Mouse (Mus musculus) lung, embryonic 16.5 days (tissue): ENCODE measurements around the gene Pgm1. TPM values are rescaled to one million over a fixed set of nuclear protein-coding genes. Genes with fewer than 3 reads are reported as not detected.

ENCODE experiments used
- ATAC-seq: fragments of 200-750 bp; cut with Nextera tagmentation; 2 replicates; pipeline ENCODE4 v1.8.0; 2017; ENCODE audit warnings: low read depth, mild to moderate bottlenecking, moderate library complexity
- H3K27ac ChIP-seq: fragments of 300-500 bp; sonication (generic); 2 replicates; pipeline ENCODE4 v1.5.1; 2014; ENCODE audit warnings: mild to moderate bottlenecking, control low read depth, low read length
- H3K27me3 ChIP-seq: fragments of 300-500 bp; sonication (generic); 2 replicates; pipeline ENCODE4 v1.6.1; 2014; ENCODE audit warnings: low read depth, low read length, mixed read lengths; ENCODE audit not compliant: control insufficient read depth, insufficient read depth
- H3K36me3 ChIP-seq: fragments of 300-500 bp; sonication (generic); 2 replicates; pipeline ENCODE4 v1.6.1; 2014; ENCODE audit warnings: low read length; ENCODE audit not compliant: control insufficient read depth, insufficient read depth
- H3K4me1 ChIP-seq: fragments of 300-500 bp; sonication (generic); replicated peaks from 2 replicates; pipeline ENCODE4 v1.6.1; 2014; ENCODE audit warnings: low read length, mixed read lengths; ENCODE audit not compliant: control insufficient read depth, insufficient read depth
- H3K4me2 ChIP-seq: fragments of 300-500 bp; sonication (generic); 2 replicates; pipeline ENCODE4 v1.6.1; 2014; ENCODE audit warnings: low read depth, low read length, control low read depth
- H3K4me3 ChIP-seq: fragments of 300-500 bp; sonication (generic); 2 replicates; pipeline ENCODE4 v1.5.1; 2014; ENCODE audit warnings: mild to moderate bottlenecking, low read length, control low read depth
- H3K9ac ChIP-seq: fragments of 300-500 bp; sonication (generic); 2 replicates; pipeline ENCODE4 v1.6.1; 2014; ENCODE audit warnings: low read length, control low read depth
- H3K9me3 ChIP-seq: fragments of 300-500 bp; sonication (generic); 2 replicates; pipeline ENCODE4 v1.6.1; 2016; ENCODE audit warnings: low read length; ENCODE audit not compliant: control insufficient read depth
- WGBS: fragments of 180-500 bp; shearing (Covaris S2); extraction: QIAGEN DNeasy Blood & Tissue Kit; methylation state at CpG from one replicate; pipeline ENCODE4 v1.1.7; 2014; 5-methylcytosine and 5-hydroxymethylcytosine counted together
- polyA plus RNA-seq: library from polyadenylated mRNA; unstranded; fragments of >200 nt; fragmentation: Nextera tagmentation; extraction: Ambion mirVana; gene quantifications from 2 replicates; pipeline ENCODE4 v1.2.1, GENCODE M21; 2015

The Pgm1 gene
- polyA plus RNA-seq, 1 experiment from 2014 or later, result 90.6 TPM

DNA sequence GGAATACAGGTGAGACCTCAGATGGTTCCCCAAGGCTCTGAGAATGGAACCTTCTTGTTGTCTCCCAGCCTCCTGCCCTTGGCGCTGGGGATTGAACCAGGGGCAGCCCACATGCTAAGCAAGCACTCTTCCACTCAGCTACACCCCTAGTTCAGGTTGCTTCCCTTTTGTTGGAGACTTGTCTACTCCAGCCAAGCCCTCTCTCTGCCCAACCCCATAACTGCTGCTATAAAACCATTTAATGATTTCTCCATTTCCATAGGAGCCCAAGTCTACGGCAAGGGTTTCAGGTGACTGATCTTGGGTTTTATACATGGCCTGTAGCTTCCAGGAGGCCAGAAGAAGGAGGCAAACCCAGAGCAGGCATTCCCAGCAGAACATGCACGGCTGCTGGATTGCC is 98.6 kb downstream of the Pgm1 start:
- H3K27ac ChIP-seq, result no peak overlapping the region
- H3K4me2 ChIP-seq, result no peak overlapping the region

DNA sequence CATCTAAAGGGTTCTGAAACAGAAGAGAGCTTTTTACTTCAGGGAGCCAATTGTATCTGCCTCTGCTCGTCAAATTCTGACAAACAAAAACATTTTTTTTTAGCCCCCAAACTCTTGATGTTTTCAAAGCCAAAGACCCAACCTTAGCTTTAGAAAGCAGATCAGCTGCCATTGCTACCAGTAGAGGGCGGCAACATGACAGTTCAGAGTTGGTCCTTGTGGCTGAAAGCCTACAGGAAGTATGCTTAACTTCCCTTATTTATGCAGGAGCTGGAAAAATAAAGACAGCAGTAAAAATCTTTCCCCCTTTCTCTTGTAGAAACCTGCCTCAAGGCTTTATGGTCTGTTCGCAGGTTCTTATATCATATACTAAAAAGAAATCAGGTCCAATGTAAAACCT is 99.4 kb downstream of the Pgm1 start:
- 0 out of 2 replicates have a peak, but pooled peaks have one; percentile 51 for ATAC-seq
- H3K9ac ChIP-seq, result no peak overlapping the region
- 11% methylated on average over 3 of the region's 3 CpGs for WGBS

More for the DNA sequence above, 98.6 kb downstream of the Pgm1 start:
- Histone ChIP-seq H3K9me3 (no peaks in the 10 kb centered on the region), H3K4me3 (no peak overlapping the region), H3K4me1 (no peaks in the 10 kb centered on the region), H3K27me3 (no peaks in the 10 kb centered on the region), H3K36me3 (no peaks in the 10 kb centered on the region), H3K9ac (no peak overlapping the region)
- 67% methylated on average over 3 of the region's 3 CpGs for WGBS
- ATAC-seq, result no peak

DNA sequence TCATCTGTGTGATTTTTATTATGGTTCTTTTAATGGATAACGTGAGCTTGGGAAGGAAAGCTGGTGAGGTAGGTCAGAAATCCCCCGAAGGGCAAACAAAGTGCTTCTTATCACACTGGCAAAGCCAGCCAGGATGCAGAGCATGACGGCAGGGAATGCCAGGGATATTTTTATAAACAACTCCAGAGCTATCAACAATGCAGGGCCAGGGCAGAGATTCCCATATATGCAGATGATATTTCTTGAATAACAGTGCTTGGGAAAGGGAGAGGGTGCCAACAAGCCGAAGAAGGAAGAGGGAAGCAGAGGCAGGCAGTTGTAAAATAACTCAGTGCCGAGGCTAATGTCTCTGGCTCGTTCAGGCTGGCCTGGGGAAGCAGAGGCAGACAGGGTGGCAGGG is 102.1 kb downstream of the Pgm1 start:
- Histone ChIP-seq H3K4me2 (no peak overlapping the region), H3K36me3 (no peaks in the 10 kb centered on the region)
- no peak; the same call in 1 of the 2 replicates for ATAC-seq

More for the DNA sequence above, 99.4 kb downstream of the Pgm1 start:
- Histone ChIP-seq H3K4me3 (no peak overlapping the region), H3K4me1 (peaks cover 7% of the 10 kb centered on the region), H3K27me3 (no peaks in the 10 kb centered on the region), H3K4me2 (no peak overlapping the region), H3K9me3 (no peaks in the 10 kb centered on the region), H3K36me3 (no peaks in the 10 kb centered on the region), H3K27ac (no peak overlapping the region)

DNA sequence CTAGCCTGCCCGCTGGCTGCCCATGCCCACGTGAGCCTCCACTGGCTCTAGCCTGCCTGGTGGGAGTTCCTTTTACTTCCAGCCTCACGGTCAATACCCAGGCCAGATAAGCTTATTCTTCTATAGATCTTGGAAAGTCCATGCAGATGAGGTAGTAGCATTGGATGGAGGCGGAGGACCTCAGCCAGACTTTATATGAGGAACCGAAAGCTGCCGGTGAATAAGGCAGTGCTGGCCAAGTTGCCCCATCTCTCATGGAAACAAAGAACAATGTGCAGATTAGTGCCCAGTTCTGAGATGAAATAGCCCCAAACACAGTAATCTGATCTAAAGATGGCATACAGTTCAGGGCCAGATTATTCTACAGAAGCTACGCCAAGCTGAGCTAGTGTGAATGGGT is 103.4 kb downstream of the Pgm1 start:
- no peak overlapping the region for H3K4me3 ChIP-seq
- no peaks in the 10 kb centered on the region for H3K36me3 ChIP-seq
- H3K9me3 ChIP-seq, result no peaks in the 10 kb centered on the region
- ATAC-seq, result no peak
- no peak overlapping the region for H3K9ac ChIP-seq
- no peak overlapping the region for H3K4me2 ChIP-seq
- no peaks in the 10 kb centered on the region for H3K27me3 ChIP-seq
- H3K27ac ChIP-seq, result peak overlapping the region; percentile 29; the same call in 1 of the 2 replicates
- peaks cover 8% of the 10 kb centered on the region for H3K4me1 ChIP-seq
- WGBS, result 89% methylated on average over 7 of the region's 7 CpGs

More for the DNA sequence above, 102.1 kb downstream of the Pgm1 start:
- Histone ChIP-seq H3K9me3 (no peaks in the 10 kb centered on the region), H3K4me3 (no peak overlapping the region), H3K27ac (no peak overlapping the region), H3K9ac (no peak overlapping the region), H3K27me3 (no peaks in the 10 kb centered on the region), H3K4me1 (peaks cover 8% of the 10 kb centered on the region)
- 29% methylated on average over 6 of the region's 6 CpGs for WGBS

DNA sequence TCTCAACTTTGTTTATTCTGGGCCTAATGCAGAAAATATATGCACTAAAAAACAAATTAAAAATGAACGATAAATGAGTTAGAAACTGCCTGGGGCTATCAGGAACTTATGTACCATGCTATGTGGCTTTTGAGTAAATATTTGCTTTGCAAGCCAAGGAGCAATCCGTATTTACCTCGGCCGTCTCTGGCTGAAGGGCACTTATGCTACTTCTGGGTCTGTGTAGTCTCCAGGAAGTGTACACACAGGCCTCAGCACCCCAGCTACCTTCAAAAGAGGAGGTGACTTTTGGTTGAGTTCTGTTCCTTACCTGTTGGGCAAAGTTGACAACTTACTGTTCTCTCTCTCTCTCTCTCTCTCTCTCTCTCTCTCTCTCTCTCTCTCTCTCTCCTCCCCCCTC is 104.7 kb downstream of the Pgm1 start:
- Histone ChIP-seq H3K9ac (no peak overlapping the region), H3K36me3 (no peaks in the 10 kb centered on the region), H3K27ac (no peak overlapping the region), H3K9me3 (no peaks in the 10 kb centered on the region), H3K4me3 (no peak overlapping the region), H3K4me2 (no peak overlapping the region), H3K27me3 (no peaks in the 10 kb centered on the region), H3K4me1 (peaks cover 8% of the 10 kb centered on the region)
- 58% methylated on average over 4 of the region's 4 CpGs for WGBS
- peak; percentile 68 for ATAC-seq

DNA sequence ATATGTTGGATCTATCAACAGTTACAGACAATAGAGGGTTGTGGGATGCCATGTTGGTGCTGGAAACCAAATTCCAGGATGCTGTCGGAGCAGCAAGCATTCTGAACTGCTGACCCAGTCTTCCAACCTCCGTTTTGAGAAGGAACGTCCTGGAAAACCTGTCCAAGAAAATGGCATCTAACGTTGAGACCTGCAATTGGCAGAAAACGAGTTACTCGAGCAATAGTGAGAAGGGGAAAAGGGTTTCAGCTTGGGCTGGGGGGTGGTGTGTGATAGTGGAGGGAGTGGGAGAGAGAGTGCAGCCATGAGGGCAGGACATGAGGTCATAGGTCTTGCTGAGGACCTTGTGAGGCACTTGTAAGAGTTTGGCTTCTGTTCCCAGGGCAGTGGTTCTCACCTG is 105.8 kb downstream of the Pgm1 start:
- WGBS, result 69% methylated on average over 6 of the region's 6 CpGs
- H3K9me3 ChIP-seq, result no peaks in the 10 kb centered on the region
- peaks cover 8% of the 10 kb centered on the region for H3K4me1 ChIP-seq
- no peak overlapping the region for H3K4me3 ChIP-seq
- H3K9ac ChIP-seq, result no peak overlapping the region
- H3K4me2 ChIP-seq, result no peak overlapping the region
- H3K36me3 ChIP-seq, result no peaks in the 10 kb centered on the region
- H3K27ac ChIP-seq, result no peak overlapping the region
- no peak for ATAC-seq
- H3K27me3 ChIP-seq, result no peaks in the 10 kb centered on the region

DNA sequence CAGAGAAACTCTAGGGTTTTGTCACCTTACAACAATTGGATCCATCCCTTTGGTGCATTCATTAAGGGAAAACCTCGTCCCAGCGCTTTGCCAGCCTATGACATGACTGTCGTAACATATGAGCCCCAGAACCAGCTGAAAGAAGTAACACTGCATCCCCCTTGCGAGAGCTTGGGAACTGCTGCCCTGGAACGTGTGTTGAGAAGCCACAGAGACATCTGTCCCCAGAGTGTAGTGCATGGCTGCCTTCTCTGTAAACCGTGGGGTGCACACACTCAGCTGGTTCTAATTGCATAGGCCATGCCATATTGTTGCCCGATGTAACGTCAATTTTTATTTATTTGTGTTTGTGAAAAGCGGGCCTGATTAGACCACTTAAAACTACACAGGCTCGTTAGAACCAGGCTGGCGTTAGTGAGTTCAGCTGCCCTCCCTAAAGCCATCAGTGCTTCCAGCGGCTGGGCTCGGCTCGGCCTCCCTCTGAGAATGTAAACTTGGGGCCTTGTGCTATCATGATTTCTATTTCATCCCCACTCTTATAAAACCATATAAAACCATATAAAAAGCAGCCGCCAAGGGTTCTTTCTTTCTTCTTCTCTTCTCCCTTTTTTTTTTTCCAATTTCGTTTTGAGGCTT is 106.8 kb downstream of the Pgm1 start:
- no peak overlapping the region for H3K27ac ChIP-seq
- no peaks in the 10 kb centered on the region for H3K9me3 ChIP-seq
- H3K36me3 ChIP-seq, result no peaks in the 10 kb centered on the region
- WGBS, result 50% methylated on average over 16 of the region's 16 CpGs
- no peaks in the 10 kb centered on the region for H3K27me3 ChIP-seq
- no peak overlapping the region for H3K4me2 ChIP-seq
- no peak overlapping the region for H3K4me3 ChIP-seq
- peaks cover 8% of the 10 kb centered on the region for H3K4me1 ChIP-seq
- no peak for ATAC-seq
- no peak overlapping the region for H3K9ac ChIP-seq

Other genes with a start within 250 kb of the Pgm1 start
- gene Alg6, start 213.8 kb upstream of the Pgm1 start, polyA plus RNA-seq, result 20.1 and 21.2 TPM in 2 replicates
- gene Efcab7, start 100.2 kb upstream of the Pgm1 start, polyA plus RNA-seq, result 21.4 and 22.7 TPM in 2 replicates
- gene Itgb3bp, start 399 bp downstream of the Pgm1 start, polyA plus RNA-seq, result 36.8 and 44.9 TPM in 2 replicates
- gene Ror1, start 166.4 kb downstream of the Pgm1 start, polyA plus RNA-seq, result 11.7 and 13.0 TPM in 2 replicates